Mouse (Mus musculus) embryonic facial prominence, embryonic 11.5 days (tissue): Measurements from ENCODE around the gene Mrpl39. TPM values are rescaled to one million over a fixed set of nuclear protein-coding genes. Genes with fewer than 3 reads are reported as not detected.

ENCODE experiments used
- ATAC-seq: fragments of 200-750 bp; cut with Nextera tagmentation; replicated peaks from 2 replicates; pipeline ENCODE4 v1.8.0; 2017; ENCODE audit warnings: low read depth; ENCODE audit not compliant: insufficient number of reproducible peaks, low FRiP score, low TSS enrichment
- DNase-seq: peaks from one replicate; pipeline ENCODE4 v3.0.0-alpha.2; 2015; ENCODE audit warnings: low spot score
- H3K27ac ChIP-seq: fragments of 300-500 bp; sonication (generic); replicated peaks from 2 replicates; pipeline ENCODE4 v1.5.1; 2014; ENCODE audit warnings: mild to moderate bottlenecking, low read depth, low read length, control low read depth
- H3K27me3 ChIP-seq: fragments of 300-500 bp; sonication (generic); 2 replicates; pipeline ENCODE4 v1.6.1; 2014; ENCODE audit warnings: mild to moderate bottlenecking, low read length, moderate library complexity, mixed read lengths; ENCODE audit not compliant: control insufficient read depth, insufficient read depth
- H3K36me3 ChIP-seq: fragments of 300-500 bp; sonication (generic); replicated peaks from 2 replicates; pipeline ENCODE4 v1.6.1; 2014; ENCODE audit warnings: low read depth, mild to moderate bottlenecking, low read length, moderate library complexity, mixed read lengths; ENCODE audit not compliant: control insufficient read depth, insufficient read depth
- H3K4me1 ChIP-seq: fragments of 300-500 bp; sonication (generic); 2 replicates; pipeline ENCODE4 v1.6.1; 2014; ENCODE audit warnings: low read length, mixed read lengths; ENCODE audit not compliant: control insufficient read depth, insufficient read depth
- H3K4me2 ChIP-seq: fragments of 300-500 bp; sonication (generic); 2 replicates; pipeline ENCODE4 v1.6.1; 2014; ENCODE audit warnings: low read depth, mild to moderate bottlenecking, control low read depth, low read length, moderate library complexity
- H3K4me3 ChIP-seq: fragments of 300-500 bp; sonication (generic); 2 replicates; pipeline ENCODE4 v1.5.1; 2014; ENCODE audit warnings: low read depth, low read length, control low read depth
- H3K9ac ChIP-seq: fragments of 300-500 bp; sonication (generic); replicated peaks from 2 replicates; pipeline ENCODE4 v1.6.1; 2014; ENCODE audit warnings: mild to moderate bottlenecking, control low read depth, low read length
- H3K9me3 ChIP-seq: fragments of 300-500 bp; sonication (generic); replicated peaks from 2 replicates; pipeline ENCODE4 v1.6.1; 2016; ENCODE audit warnings: mild to moderate bottlenecking, low read length, inconsistent platforms, mixed read lengths; ENCODE audit not compliant: control insufficient read depth
- WGBS: fragments of 180-500 bp; shearing (Covaris S2); extraction: QIAGEN DNeasy Blood & Tissue Kit; methylation state at CpG from one replicate; pipeline ENCODE4 v1.1.7; 2014; 5-methylcytosine and 5-hydroxymethylcytosine counted together
- polyA plus RNA-seq: library from polyadenylated mRNA; unstranded; fragments of >200 nt; fragmentation: Nextera tagmentation; extraction: Ambion mirVana; gene quantifications from 2 replicates; pipeline ENCODE4 v1.2.1, GENCODE M21; 2014

Gene Mrpl39
- 53.5 and 56.7 TPM in 2 replicates for polyA plus RNA-seq

DNA sequence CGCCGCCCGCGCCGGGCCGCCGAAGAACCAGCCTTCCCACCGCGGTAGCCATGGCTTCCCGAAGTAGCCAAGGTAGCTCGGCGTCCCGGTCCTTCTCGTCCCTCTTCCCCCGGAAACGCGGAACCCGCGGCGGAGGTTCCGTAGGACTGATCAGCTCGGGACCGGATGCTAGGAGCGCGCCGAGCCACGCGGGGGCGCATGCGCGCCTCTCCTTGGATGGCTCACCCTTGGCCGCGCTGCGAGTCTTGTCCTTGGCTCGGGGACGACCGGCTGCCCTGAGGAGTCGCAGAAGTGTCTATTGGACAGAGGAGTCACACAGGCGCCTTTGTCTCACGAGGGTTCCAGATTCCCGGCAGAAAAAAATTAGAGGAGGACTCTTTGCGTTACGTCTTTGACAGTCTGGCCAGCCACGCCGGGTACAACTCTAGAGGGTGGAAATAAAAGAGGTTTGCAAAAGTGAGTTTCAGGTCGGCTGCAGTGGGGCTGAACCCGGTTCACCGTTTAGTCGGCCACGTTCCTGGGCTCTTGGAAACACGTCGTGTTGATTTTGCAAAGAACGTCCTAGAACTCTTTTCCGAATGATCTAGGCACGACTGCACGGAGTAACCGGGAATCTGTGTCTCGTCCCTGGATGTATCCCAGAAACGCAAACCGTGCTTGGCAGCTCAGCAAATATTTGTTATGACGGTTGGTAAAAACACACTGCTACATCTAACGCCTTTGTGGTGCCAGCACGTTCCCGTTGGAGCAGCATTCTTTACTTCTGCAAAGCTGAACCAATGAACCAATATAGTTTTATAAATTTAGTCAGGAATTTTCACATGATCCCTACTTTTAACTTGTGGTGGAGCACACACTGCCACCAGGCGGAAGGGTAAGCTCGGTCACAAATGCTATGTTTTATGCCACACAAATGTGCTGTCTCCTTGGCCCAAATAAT lies at the start of gene Mrpl39:
TSS of gene Mrpl39 (minus strand) at position 577 of the 940 bp plus-strand sequence.
- no peak within 1 kb of the TSS for H3K27ac ChIP-seq
- peak; percentile 100 for ATAC-seq
- no peaks in the 10 kb centered on the region for H3K4me1 ChIP-seq
- peak; percentile 98 for DNase-seq
- H3K4me2 ChIP-seq = peak within 1 kb of the TSS; percentile 55
- no peaks in the 10 kb centered on the region for H3K27me3 ChIP-seq
- H3K4me3 ChIP-seq = peak within 1 kb of the TSS; percentile 68
- no peaks in the 10 kb centered on the region for H3K9me3 ChIP-seq
- WGBS = 2% methylated on average over 66 of the region's 66 CpGs
- no peaks in the 10 kb centered on the region for H3K36me3 ChIP-seq
- H3K9ac ChIP-seq = peak within 1 kb of the TSS; percentile 75

GRCm38 (mm10) chr16:84784966-84785365 lies 49.4 kb upstream of the Mrpl39 start:
- Histone ChIP-seq H3K27ac (no peak overlapping the region), H3K36me3 (no peaks in the 10 kb centered on the region), H3K4me3 (no peak overlapping the region), H3K4me1 (no peaks in the 10 kb centered on the region), H3K9me3 (no peaks in the 10 kb centered on the region), H3K4me2 (no peak overlapping the region), H3K27me3 (no peaks in the 10 kb centered on the region), H3K9ac (no peak overlapping the region)
- WGBS = 19% methylated on average over 7 of the region's 7 CpGs
- ATAC-seq = no peak
- no peak for DNase-seq

DNA sequence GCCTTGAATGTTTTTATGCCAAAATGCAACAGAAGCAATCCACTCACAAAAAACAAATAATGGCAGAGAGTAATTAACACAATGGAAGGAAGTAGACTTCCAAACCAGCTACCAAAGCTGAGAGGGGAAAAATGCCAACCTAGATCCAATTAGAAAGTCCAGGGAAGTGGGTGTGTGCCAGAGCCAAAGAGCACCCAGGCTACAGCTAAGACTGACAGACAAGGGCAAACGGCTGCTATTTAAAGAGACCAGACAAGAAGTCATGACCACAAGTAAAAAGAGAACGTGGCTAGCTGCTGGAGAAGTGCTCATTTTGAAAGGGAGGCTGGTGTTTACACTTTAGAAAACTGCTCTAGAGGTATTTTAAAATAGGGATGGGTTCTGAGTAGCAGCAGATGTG lies 47.7 kb upstream of the Mrpl39 start:
- no peak overlapping the region for H3K9ac ChIP-seq
- H3K27ac ChIP-seq = no peak overlapping the region
- no peak overlapping the region for H3K4me3 ChIP-seq
- H3K4me1 ChIP-seq = no peaks in the 10 kb centered on the region
- DNase-seq (no peak), ATAC-seq (no peak)
- WGBS = 53% methylated on average over 2 of the region's 2 CpGs
- no peaks in the 10 kb centered on the region for H3K27me3 ChIP-seq
- no peaks in the 10 kb centered on the region for H3K36me3 ChIP-seq
- no peak overlapping the region for H3K4me2 ChIP-seq
- H3K9me3 ChIP-seq = no peaks in the 10 kb centered on the region

GRCm38 (mm10) chr16:84779718-84780117 lies 44.2 kb upstream of the Mrpl39 start:
- Histone ChIP-seq H3K4me2 (no peak overlapping the region), H3K4me1 (no peaks in the 10 kb centered on the region), H3K27ac (no peak overlapping the region), H3K9ac (no peak overlapping the region), H3K27me3 (no peaks in the 10 kb centered on the region), H3K4me3 (no peak overlapping the region), H3K36me3 (no peaks in the 10 kb centered on the region), H3K9me3 (no peaks in the 10 kb centered on the region)
- ATAC-seq = no peak
- WGBS = 84% methylated on average over 5 of the region's 5 CpGs
- DNase-seq = no peak

DNA sequence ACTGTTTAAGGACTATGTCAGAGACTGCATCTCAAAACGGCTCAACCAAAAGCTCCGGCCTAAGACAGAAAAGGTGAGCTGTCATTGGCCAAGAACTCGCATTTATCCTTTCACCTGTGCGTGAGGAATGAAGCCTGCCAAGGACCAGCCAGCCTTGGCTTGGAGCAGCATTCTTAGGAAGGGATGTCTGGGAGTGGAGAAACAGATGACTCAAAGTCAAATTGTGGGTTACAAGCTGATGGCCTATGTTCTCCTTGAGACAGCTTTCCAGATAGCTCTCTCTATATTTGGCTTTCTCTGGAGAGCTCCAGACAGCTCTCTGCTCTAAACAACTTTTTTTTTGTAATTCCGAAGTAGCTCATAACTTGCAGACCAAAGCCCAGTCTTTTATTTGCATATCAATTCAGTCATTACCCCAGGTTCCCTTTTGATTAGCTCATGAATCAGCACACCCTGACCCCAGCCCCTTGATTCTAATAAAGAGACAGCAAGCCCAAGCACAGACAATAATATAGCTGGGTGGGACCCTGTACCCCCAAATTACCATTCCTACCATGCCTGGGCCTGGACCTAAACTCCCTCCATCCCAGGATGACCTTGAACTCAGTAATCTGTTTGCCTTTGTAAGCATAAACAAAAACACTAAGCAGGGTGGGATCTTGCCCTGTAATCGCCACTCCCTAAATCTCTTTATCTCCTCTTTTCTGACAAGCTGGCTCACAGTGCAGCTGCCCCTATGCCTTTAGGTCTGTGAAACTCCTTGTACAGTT lies 43.5 kb upstream of the Mrpl39 start:
- Histone ChIP-seq H3K9ac (no peak overlapping the region), H3K4me3 (no peak overlapping the region), H3K27me3 (no peaks in the 10 kb centered on the region), H3K36me3 (no peaks in the 10 kb centered on the region), H3K4me2 (no peak overlapping the region), H3K27ac (no peak overlapping the region), H3K9me3 (no peaks in the 10 kb centered on the region), H3K4me1 (no peaks in the 10 kb centered on the region)
- DNase-seq (no peak), ATAC-seq (no peak)
- WGBS = 82% methylated on average over 6 of the region's 6 CpGs

- no peak overlapping the region for H3K4me2 ChIP-seq
- H3K27ac ChIP-seq = no peak overlapping the region
- ATAC-seq (no peak), DNase-seq (no peak)
- no peaks in the 10 kb centered on the region for H3K36me3 ChIP-seq
- H3K4me1 ChIP-seq = no peaks in the 10 kb centered on the region
- no peaks in the 10 kb centered on the region for H3K9me3 ChIP-seq
- no peak overlapping the region for H3K4me3 ChIP-seq
- no peaks in the 10 kb centered on the region for H3K27me3 ChIP-seq
- no peak overlapping the region for H3K9ac ChIP-seq
- 73% methylated on average over 6 of the region's 6 CpGs for WGBS
These were observed 42.9 kb upstream of the Mrpl39 start for GRCm38 (mm10) chr16:84778431-84778830.

GRCm38 (mm10) chr16:84776089-84776784 lies 40.7 kb upstream of the Mrpl39 start:
- Histone ChIP-seq H3K9me3 (no peaks in the 10 kb centered on the region), H3K27me3 (no peaks in the 10 kb centered on the region), H3K4me3 (no peak overlapping the region), H3K4me2 (no peak overlapping the region), H3K36me3 (no peaks in the 10 kb centered on the region), H3K27ac (no peak overlapping the region), H3K4me1 (no peaks in the 10 kb centered on the region), H3K9ac (no peak overlapping the region)
- ATAC-seq (no peak), DNase-seq (no peak)
- WGBS = 61% methylated on average over 7 of the region's 7 CpGs
